Mouse (Mus musculus): ENCODE measurements around the gene Dot1l.

DNA sequence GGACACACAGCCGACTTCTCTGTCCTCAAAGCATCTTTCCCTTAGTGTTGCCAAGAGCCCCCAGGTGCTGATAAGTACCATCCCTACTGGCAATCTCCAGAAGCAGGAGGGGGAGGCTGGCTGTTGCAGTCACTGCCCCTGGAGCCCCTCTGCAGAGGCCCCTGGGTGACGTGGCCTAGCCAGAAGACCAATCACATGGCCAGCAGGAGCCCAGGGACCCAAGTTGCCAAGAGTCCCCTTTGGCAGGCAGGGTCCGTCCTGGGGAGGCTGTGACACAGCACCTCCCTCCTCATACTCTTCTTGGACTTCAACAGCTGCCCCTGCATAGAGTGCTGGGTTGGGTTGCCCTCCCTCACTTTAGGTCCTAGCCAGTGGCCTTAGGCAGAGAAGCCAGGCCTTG lies 48.0 kb downstream of the Dot1l start:
- no peak for TF ChIP-seq CTCF (IDR thresholded peaks at IDR 0.05; ENCODE audit: insufficient read depth, low read length)
- no peak for TF ChIP-seq POLR2A (IDR thresholded peaks at IDR 0.05; ENCODE audit: borderline replicate concordance, extremely low read depth, low read depth, low read length)

Measured in lung, adult 2 months (tissue).